Mouse (Mus musculus) liver, embryonic 16.5 days (tissue): Measurements from ENCODE around the gene Olfr1396. TPM values are rescaled to one million over a fixed set of nuclear protein-coding genes. Genes with fewer than 3 reads are reported as not detected.

Experiments
- ATAC-seq: fragments of 200-750 bp; cut with Nextera tagmentation; 2 replicates; pipeline ENCODE4 v1.8.0; 2017; ENCODE audit warnings: low read depth, mild to moderate bottlenecking, moderate number of reproducible peaks, moderate library complexity
- H3K27ac ChIP-seq: fragments of 300-500 bp; sonication (generic); 2 replicates; pipeline ENCODE4 v1.5.1; 2014; ENCODE audit warnings: mild to moderate bottlenecking, low read length
- H3K27me3 ChIP-seq: fragments of 300-500 bp; sonication (generic); 2 replicates; pipeline ENCODE4 v1.6.1; 2014; ENCODE audit warnings: low read depth, low read length, mixed read lengths; ENCODE audit not compliant: control insufficient read depth, insufficient read depth
- H3K36me3 ChIP-seq: fragments of 300-500 bp; sonication (generic); 2 replicates; pipeline ENCODE4 v1.6.1; 2014; ENCODE audit warnings: mild to moderate bottlenecking; ENCODE audit not compliant: control insufficient read depth, insufficient read depth
- H3K4me1 ChIP-seq: fragments of 300-500 bp; sonication (generic); 2 replicates; pipeline ENCODE4 v1.6.1; 2014; ENCODE audit warnings: low read depth, low read length, mixed read lengths; ENCODE audit not compliant: control insufficient read depth
- H3K4me2 ChIP-seq: fragments of 300-500 bp; sonication (generic); 2 replicates; pipeline ENCODE4 v1.6.1; 2014; ENCODE audit warnings: low read depth, low read length, mixed read lengths
- H3K4me3 ChIP-seq: fragments of 300-500 bp; sonication (generic); 2 replicates; pipeline ENCODE4 v1.5.1; 2014; ENCODE audit warnings: low read depth, mild to moderate bottlenecking, low read length
- H3K9ac ChIP-seq: fragments of 300-500 bp; sonication (generic); 2 replicates; pipeline ENCODE4 v1.6.1; 2014; ENCODE audit warnings: low read depth, low read length
- H3K9me3 ChIP-seq: fragments of 300-500 bp; sonication (generic); replicated peaks from 2 replicates; pipeline ENCODE4 v1.6.1; 2016; ENCODE audit warnings: low read length; ENCODE audit not compliant: control insufficient read depth
- WGBS: fragments of 180-500 bp; shearing (Covaris S2); extraction: QIAGEN DNeasy Blood & Tissue Kit; methylation state at CpG from one replicate; pipeline ENCODE4 v1.1.7; 2014; ENCODE audit not compliant: insufficient replicate concordance; 5-methylcytosine and 5-hydroxymethylcytosine counted together
- polyA plus RNA-seq: library from polyadenylated mRNA; unstranded; fragments of >200 nt; fragmentation: Nextera tagmentation; extraction: Ambion mirVana; gene quantifications from 2 replicates; pipeline ENCODE4 v1.2.1, GENCODE M21; 2015

Olfr1396 gene
- polyA plus RNA-seq: not detected in 2 replicates

DNA sequence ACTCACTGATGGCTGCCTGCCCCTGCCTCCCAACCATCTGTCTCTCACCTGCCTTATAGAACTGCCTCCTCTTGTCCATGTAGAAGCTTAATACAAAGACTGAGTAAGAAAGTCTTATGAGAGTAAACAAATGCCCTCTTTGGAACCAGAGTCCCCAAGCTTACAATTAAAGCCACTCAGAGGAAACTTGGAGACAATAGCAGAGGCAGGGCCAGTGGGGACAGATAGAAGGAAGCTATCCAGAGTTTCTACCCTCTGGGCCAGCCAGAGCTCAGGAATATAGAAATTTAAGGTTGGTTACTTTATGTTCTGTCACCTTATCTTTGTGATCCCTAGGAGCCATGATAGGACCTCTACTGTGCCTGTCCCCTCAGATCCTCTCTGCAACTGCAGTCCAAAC is at the start of gene Olfr1396:
TSS of gene Olfr1396 (minus strand) at position 101 of the 400 bp plus-strand sequence.
- H3K4me1 ChIP-seq: no peaks in the 10 kb centered on the region
- H3K27me3 ChIP-seq: no peaks in the 10 kb centered on the region
- ATAC-seq: no peak
- H3K9ac ChIP-seq: no peak within 1 kb of the TSS
- no peak within 1 kb of the TSS for H3K4me2 ChIP-seq
- H3K36me3 ChIP-seq: no peaks in the 10 kb centered on the region
- no peak within 1 kb of the TSS for H3K27ac ChIP-seq
- no peaks in the 10 kb centered on the region for H3K9me3 ChIP-seq
- no peak within 1 kb of the TSS for H3K4me3 ChIP-seq

GRCm38 (mm10) chr11:49156821-49157814 is 42.4 kb upstream of the Olfr1396 start:
- ATAC-seq: no peak
- H3K27me3 ChIP-seq: no peaks in the 10 kb centered on the region

GRCm38 (mm10) chr11:49154077-49154476 is 39.4 kb upstream of the Olfr1396 start, which contains the start of gene Olfr1394:
Gene Olfr1394 (plus strand): TSS chr11:49154377.
- no peak within 1 kb of the TSS for H3K4me3 ChIP-seq
- H3K27ac ChIP-seq: no peak within 1 kb of the TSS
- H3K9ac ChIP-seq: no peak within 1 kb of the TSS
- ATAC-seq: no peak
- no peaks in the 10 kb centered on the region for H3K9me3 ChIP-seq
- H3K27me3 ChIP-seq: no peaks in the 10 kb centered on the region
- no peaks in the 10 kb centered on the region for H3K36me3 ChIP-seq
- H3K4me2 ChIP-seq: no peak within 1 kb of the TSS
- no peaks in the 10 kb centered on the region for H3K4me1 ChIP-seq
- 65% methylated on average over 1 of the region's 1 CpGs for WGBS

More at GRCm38 (mm10) chr11:49156821-49157814, 42.4 kb upstream of the Olfr1396 start:
- Histone ChIP-seq H3K4me1 (no peaks in the 10 kb centered on the region), H3K9me3 (no peaks in the 10 kb centered on the region), H3K36me3 (no peaks in the 10 kb centered on the region), H3K27ac (no peak overlapping the region), H3K9ac (no peak overlapping the region), H3K4me3 (no peak overlapping the region), H3K4me2 (no peak overlapping the region)
- WGBS: 68% methylated on average over 2 of the region's 2 CpGs

DNA sequence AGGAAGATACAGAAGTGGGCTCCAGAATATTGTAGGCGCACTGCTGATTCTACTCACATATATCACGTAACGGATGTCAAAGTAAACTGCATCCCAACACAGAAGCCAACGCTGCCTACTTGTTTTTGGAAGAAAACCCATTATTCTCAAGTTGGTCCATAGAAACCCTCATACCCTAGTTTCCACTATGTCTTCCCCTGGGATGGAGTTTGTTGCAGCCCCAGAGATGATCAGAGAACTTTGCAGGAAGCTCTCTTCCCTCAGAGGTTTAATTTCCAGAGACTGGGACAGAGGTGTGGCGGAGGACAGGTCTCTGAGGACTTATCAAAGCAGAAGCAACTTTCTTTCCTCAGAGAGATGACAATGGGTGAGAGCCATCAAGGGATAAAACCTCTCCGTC is 27.3 kb upstream of the Olfr1396 start, which contains the start of gene Olfr1395:
TSS of gene Olfr1395 (plus strand) at position 301 of the 400 bp plus-strand sequence.
- WGBS: 68% methylated on average over 6 of the region's 6 CpGs
- Histone ChIP-seq H3K4me3 (no peak within 1 kb of the TSS), H3K27ac (no peak within 1 kb of the TSS), H3K9ac (no peak within 1 kb of the TSS), H3K4me2 (no peak within 1 kb of the TSS), H3K9me3 (no peaks in the 10 kb centered on the region), H3K4me1 (no peaks in the 10 kb centered on the region), H3K27me3 (no peaks in the 10 kb centered on the region), H3K36me3 (no peaks in the 10 kb centered on the region)
- ATAC-seq: no peak

GRCm38 (mm10) chr11:49124169-49124568 is 9.5 kb upstream of the Olfr1396 start:
- no peak overlapping the region for H3K27ac ChIP-seq
- peak; percentile 48 for ATAC-seq
- H3K9ac ChIP-seq: no peak overlapping the region
- no peak overlapping the region for H3K4me2 ChIP-seq
- H3K27me3 ChIP-seq: no peaks in the 10 kb centered on the region
- no peaks in the 10 kb centered on the region for H3K36me3 ChIP-seq
- H3K9me3 ChIP-seq: no peaks in the 10 kb centered on the region
- H3K4me3 ChIP-seq: no peak overlapping the region
- 76% methylated on average over 2 of the region's 2 CpGs for WGBS
- no peaks in the 10 kb centered on the region; the same call in 1 of the 2 replicates for H3K4me1 ChIP-seq

GRCm38 (mm10) chr11:49119635-49120034 is 5.0 kb upstream of the Olfr1396 start:
- H3K4me2 ChIP-seq: no peak overlapping the region
- no peaks in the 10 kb centered on the region for H3K9me3 ChIP-seq
- no peak for ATAC-seq
- no peaks in the 10 kb centered on the region for H3K36me3 ChIP-seq
- no peaks in the 10 kb centered on the region for H3K27me3 ChIP-seq
- no peak overlapping the region for H3K9ac ChIP-seq
- H3K4me1 ChIP-seq: no peaks in the 10 kb centered on the region
- no peak overlapping the region for H3K27ac ChIP-seq
- no peak overlapping the region for H3K4me3 ChIP-seq
- WGBS: 59% methylated on average over 3 of the region's 3 CpGs

DNA sequence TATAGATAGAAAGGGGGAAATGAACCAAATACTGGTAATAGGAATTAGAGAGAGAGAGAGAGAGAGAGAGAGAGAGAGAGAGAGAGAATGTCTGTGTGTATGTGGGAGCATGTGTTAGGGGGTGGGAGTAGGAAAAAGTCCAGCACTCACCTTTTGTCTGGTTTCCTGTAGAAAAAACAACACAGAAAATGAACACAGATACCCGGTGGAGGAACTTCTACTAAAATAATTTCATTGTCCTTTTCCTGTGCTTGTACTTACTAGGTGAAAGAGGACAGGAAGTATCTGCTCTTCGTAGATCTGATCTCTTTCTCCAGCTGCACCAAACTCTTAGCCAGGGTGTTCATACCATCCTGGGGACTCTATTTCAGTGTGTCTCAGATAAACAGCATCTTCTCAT is 516 bp downstream of the Olfr1396 start:
- WGBS: 15% methylated on average over 2 of the region's 2 CpGs
- no peaks in the 10 kb centered on the region for H3K4me1 ChIP-seq
- no peak overlapping the region for H3K9ac ChIP-seq
- H3K27ac ChIP-seq: no peak overlapping the region
- no peaks in the 10 kb centered on the region for H3K9me3 ChIP-seq
- no peaks in the 10 kb centered on the region for H3K36me3 ChIP-seq
- no peak overlapping the region for H3K4me2 ChIP-seq
- no peaks in the 10 kb centered on the region for H3K27me3 ChIP-seq
- ATAC-seq: no peak
- no peak overlapping the region for H3K4me3 ChIP-seq

DNA sequence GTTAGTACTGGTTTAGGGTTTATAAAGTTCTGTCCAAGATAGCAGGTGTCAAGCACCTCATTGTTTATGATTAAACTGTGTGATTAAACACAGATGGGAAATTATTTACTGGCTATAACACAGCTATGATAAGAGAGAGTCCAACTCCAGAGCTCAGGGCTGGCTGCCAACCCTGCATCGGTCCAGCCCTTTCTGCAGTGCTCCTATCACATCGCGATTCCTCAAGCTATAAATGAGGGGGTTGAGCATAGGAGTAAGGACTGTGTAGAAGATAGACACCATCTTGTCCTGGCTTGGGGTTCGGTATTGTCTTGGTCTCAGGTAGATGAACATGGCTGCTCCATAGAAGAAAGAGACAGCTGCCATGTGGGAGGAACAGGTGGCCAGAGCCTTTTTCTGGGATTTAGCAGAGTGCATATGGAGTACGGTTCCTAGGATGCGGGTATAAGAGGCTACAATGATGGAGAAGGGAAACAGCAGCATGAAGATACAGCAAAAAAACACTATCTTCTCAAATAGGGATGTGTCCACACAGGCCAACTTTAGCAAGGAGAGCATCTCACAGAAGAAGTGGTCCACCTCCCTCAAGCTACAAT is 2.0 kb downstream of the Olfr1396 start:
- Histone ChIP-seq H3K27me3 (no peaks in the 10 kb centered on the region), H3K9me3 (no peaks in the 10 kb centered on the region), H3K27ac (no peak overlapping the region), H3K4me3 (no peak overlapping the region), H3K9ac (no peak overlapping the region), H3K36me3 (no peaks in the 10 kb centered on the region), H3K4me2 (no peak overlapping the region), H3K4me1 (no peaks in the 10 kb centered on the region)
- 64% methylated on average over 6 of the region's 6 CpGs for WGBS
- no peak for ATAC-seq

DNA sequence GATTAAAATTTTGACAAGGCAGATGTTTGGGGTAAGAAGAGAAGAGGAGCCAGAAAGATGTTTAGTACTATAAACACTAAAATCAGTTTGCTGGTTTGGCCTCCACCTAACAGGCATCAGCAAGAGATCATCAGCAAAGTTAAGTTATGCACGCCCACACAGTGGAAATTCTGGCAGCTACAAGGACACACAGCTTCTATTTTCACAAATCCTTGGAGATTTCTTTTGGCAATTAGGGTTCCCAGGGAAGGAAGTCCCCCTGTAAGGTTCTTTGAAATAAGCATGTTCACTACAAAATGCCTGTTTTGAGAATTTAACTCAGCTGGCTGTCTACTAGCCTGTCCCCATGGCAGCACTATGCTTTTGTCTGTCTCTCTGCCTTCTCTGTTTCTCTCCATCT is 3.7 kb downstream of the Olfr1396 start:
- Histone ChIP-seq H3K9me3 (no peaks in the 10 kb centered on the region), H3K4me2 (no peak overlapping the region), H3K9ac (no peak overlapping the region), H3K4me1 (no peaks in the 10 kb centered on the region), H3K27me3 (no peaks in the 10 kb centered on the region), H3K27ac (no peak overlapping the region), H3K4me3 (no peak overlapping the region), H3K36me3 (no peaks in the 10 kb centered on the region)
- no peak for ATAC-seq
- 57% methylated on average over 1 of the region's 1 CpGs for WGBS
